Mouse (Mus musculus): ENCODE results near the gene Slc7a8. TPM values are rescaled to one million over a fixed set of nuclear protein-coding genes. Genes with fewer than 3 reads are reported as not detected.

Gene Slc7a8
- polyA plus RNA-seq, 1 experiment from 2014 or later, result 7.4 TPM

- DNase-seq (ENCODE audit: low spot score), result no peak
- no peak within 1 kb of the TSS for H3K4me3 ChIP-seq (ENCODE audit: low read depth, low read length)
- peaks cover 5% of the 10 kb centered on the region; the same call in 1 of the 2 replicates for H3K4me1 ChIP-seq (ENCODE audit: control insufficient read depth, insufficient read depth, low read length)
- no peaks in the 10 kb centered on the region for H3K9me3 ChIP-seq (ENCODE audit: control insufficient read depth, low read length)
- WGBS, result 83% methylated on average over 7 of the region's 7 CpGs
- H3K27ac ChIP-seq (replicated peaks; ENCODE audit: low read depth, low read length), result no peak within 1 kb of the TSS
- H3K4me2 ChIP-seq (ENCODE audit: low read depth, low read length), result no peak within 1 kb of the TSS
- no peak within 1 kb of the TSS for H3K9ac ChIP-seq (ENCODE audit: low read depth, low read length)
- no peaks in the 10 kb centered on the region for H3K27me3 ChIP-seq (replicated peaks; ENCODE audit: control insufficient read depth, insufficient read depth, low read length)
- no peak for ATAC-seq (ENCODE audit: low read depth)
- H3K36me3 ChIP-seq (ENCODE audit: control insufficient read depth, insufficient read depth, low read length), result no peaks in the 10 kb centered on the region
These were observed 69.7 kb downstream of the Slc7a8 start, which contains the start of gene Cebpe for GRCm38 (mm10) chr14:54712074-54712473. Gene Cebpe, minus strand, starts transcription at chr14:54712174.

GRCm38 (mm10) chr14:54709054-54709453 lies 72.7 kb downstream of the Slc7a8 start:
- no peak overlapping the region for H3K4me3 ChIP-seq (ENCODE audit: low read depth, low read length)
- ATAC-seq (ENCODE audit: low read depth) (no peak), DNase-seq (ENCODE audit: low spot score) (no peak)
- H3K4me2 ChIP-seq (ENCODE audit: low read depth, low read length), result no peak overlapping the region
- H3K9ac ChIP-seq (ENCODE audit: low read depth, low read length), result no peak overlapping the region
- no peak overlapping the region for H3K27ac ChIP-seq (replicated peaks; ENCODE audit: low read depth, low read length)
- H3K36me3 ChIP-seq (ENCODE audit: control insufficient read depth, insufficient read depth, low read length), result no peaks in the 10 kb centered on the region
- H3K9me3 ChIP-seq (ENCODE audit: control insufficient read depth, low read length), result no peaks in the 10 kb centered on the region
- H3K27me3 ChIP-seq (replicated peaks; ENCODE audit: control insufficient read depth, insufficient read depth, low read length), result no peaks in the 10 kb centered on the region
- no peaks in the 10 kb centered on the region for H3K4me1 ChIP-seq (ENCODE audit: control insufficient read depth, insufficient read depth, low read length)
- 83% methylated on average over 9 of the region's 9 CpGs for WGBS

- H3K4me2 ChIP-seq (ENCODE audit: low read depth, low read length), result no peak overlapping the region
- ATAC-seq (ENCODE audit: low read depth) (no peak), DNase-seq (ENCODE audit: low spot score) (no peak)
- no peaks in the 10 kb centered on the region for H3K27me3 ChIP-seq (replicated peaks; ENCODE audit: control insufficient read depth, insufficient read depth, low read length)
- H3K36me3 ChIP-seq (ENCODE audit: control insufficient read depth, insufficient read depth, low read length), result no peaks in the 10 kb centered on the region
- no peaks in the 10 kb centered on the region for H3K4me1 ChIP-seq (ENCODE audit: control insufficient read depth, insufficient read depth, low read length)
- H3K27ac ChIP-seq (replicated peaks; ENCODE audit: low read depth, low read length), result no peak overlapping the region
- H3K4me3 ChIP-seq (ENCODE audit: low read depth, low read length), result no peak overlapping the region
- H3K9ac ChIP-seq (ENCODE audit: low read depth, low read length), result no peak overlapping the region
- WGBS, result 50% methylated on average over 17 of the region's 17 CpGs
- no peaks in the 10 kb centered on the region for H3K9me3 ChIP-seq (ENCODE audit: control insufficient read depth, low read length)
These were observed 75.0 kb downstream of the Slc7a8 start for GRCm38 (mm10) chr14:54706589-54707320.

GRCm38 (mm10) chr14:54705844-54706243 lies 75.9 kb downstream of the Slc7a8 start:
- Histone ChIP-seq H3K4me3 (ENCODE audit: low read depth, low read length) (no peak overlapping the region), H3K9me3 (ENCODE audit: control insufficient read depth, low read length) (no peaks in the 10 kb centered on the region), H3K27ac (replicated peaks; ENCODE audit: low read depth, low read length) (no peak overlapping the region), H3K36me3 (ENCODE audit: control insufficient read depth, insufficient read depth, low read length) (no peaks in the 10 kb centered on the region), H3K4me2 (ENCODE audit: low read depth, low read length) (no peak overlapping the region), H3K4me1 (ENCODE audit: control insufficient read depth, insufficient read depth, low read length) (no peaks in the 10 kb centered on the region), H3K27me3 (replicated peaks; ENCODE audit: control insufficient read depth, insufficient read depth, low read length) (no peaks in the 10 kb centered on the region), H3K9ac (ENCODE audit: low read depth, low read length) (no peak overlapping the region)
- 54% methylated on average over 5 of the region's 5 CpGs for WGBS
- no peak for ATAC-seq (ENCODE audit: low read depth)
- no peak for DNase-seq (ENCODE audit: low spot score)

- Histone ChIP-seq H3K4me2 (ENCODE audit: low read depth, low read length) (no peak overlapping the region), H3K27me3 (replicated peaks; ENCODE audit: control insufficient read depth, insufficient read depth, low read length) (no peaks in the 10 kb centered on the region), H3K36me3 (ENCODE audit: control insufficient read depth, insufficient read depth, low read length) (no peaks in the 10 kb centered on the region), H3K9ac (ENCODE audit: low read depth, low read length) (no peak overlapping the region), H3K27ac (replicated peaks; ENCODE audit: low read depth, low read length) (no peak overlapping the region), H3K9me3 (ENCODE audit: control insufficient read depth, low read length) (no peaks in the 10 kb centered on the region), H3K4me1 (ENCODE audit: control insufficient read depth, insufficient read depth, low read length) (no peaks in the 10 kb centered on the region), H3K4me3 (ENCODE audit: low read depth, low read length) (no peak overlapping the region)
- DNase-seq (ENCODE audit: low spot score) (no peak), ATAC-seq (ENCODE audit: low read depth) (no peak)
- WGBS, result 60% methylated on average over 10 of the region's 10 CpGs
These were observed 78.5 kb downstream of the Slc7a8 start for GRCm38 (mm10) chr14:54703207-54703606.

GRCm38 (mm10) chr14:54701298-54701697 lies 80.4 kb downstream of the Slc7a8 start:
- peak; percentile 74; the same call in 1 of the 2 replicates for ATAC-seq (ENCODE audit: low read depth)
- no peaks in the 10 kb centered on the region for H3K9me3 ChIP-seq (ENCODE audit: control insufficient read depth, low read length)
- DNase-seq (ENCODE audit: low spot score), result peak; percentile 77
- no peak overlapping the region for H3K4me2 ChIP-seq (ENCODE audit: low read depth, low read length)
- H3K27me3 ChIP-seq (replicated peaks; ENCODE audit: control insufficient read depth, insufficient read depth, low read length), result no peaks in the 10 kb centered on the region
- H3K36me3 ChIP-seq (ENCODE audit: control insufficient read depth, insufficient read depth, low read length), result no peaks in the 10 kb centered on the region
- H3K4me1 ChIP-seq (ENCODE audit: control insufficient read depth, insufficient read depth, low read length), result no peaks in the 10 kb centered on the region
- H3K27ac ChIP-seq (replicated peaks; ENCODE audit: low read depth, low read length), result no peak overlapping the region
- H3K4me3 ChIP-seq (ENCODE audit: low read depth, low read length), result no peak overlapping the region
- WGBS, result 10% methylated on average over 6 of the region's 6 CpGs
- H3K9ac ChIP-seq (ENCODE audit: low read depth, low read length), result no peak overlapping the region

GRCm38 (mm10) chr14:54699586-54699985 lies 82.2 kb downstream of the Slc7a8 start:
- no peak overlapping the region for H3K9ac ChIP-seq (ENCODE audit: low read depth, low read length)
- no peak overlapping the region for H3K27ac ChIP-seq (replicated peaks; ENCODE audit: low read depth, low read length)
- ATAC-seq (ENCODE audit: low read depth) (no peak), DNase-seq (ENCODE audit: low spot score) (no peak)
- H3K36me3 ChIP-seq (ENCODE audit: control insufficient read depth, insufficient read depth, low read length), result no peaks in the 10 kb centered on the region
- H3K4me2 ChIP-seq (ENCODE audit: low read depth, low read length), result no peak overlapping the region
- H3K4me3 ChIP-seq (ENCODE audit: low read depth, low read length), result no peak overlapping the region
- H3K27me3 ChIP-seq (replicated peaks; ENCODE audit: control insufficient read depth, insufficient read depth, low read length), result no peaks in the 10 kb centered on the region
- whole genome bisulfite sequencing, result 47% methylated on average over 3 of the region's 3 CpGs
- H3K9me3 ChIP-seq (ENCODE audit: control insufficient read depth, low read length), result no peaks in the 10 kb centered on the region
- H3K4me1 ChIP-seq (ENCODE audit: control insufficient read depth, insufficient read depth, low read length), result no peaks in the 10 kb centered on the region

- DNase-seq (ENCODE audit: low spot score) (no peak), ATAC-seq (ENCODE audit: low read depth) (no peak)
- Histone ChIP-seq H3K9me3 (ENCODE audit: control insufficient read depth, low read length) (no peaks in the 10 kb centered on the region), H3K4me3 (ENCODE audit: low read depth, low read length) (no peak within 1 kb of the TSS), H3K27ac (replicated peaks; ENCODE audit: low read depth, low read length) (no peak within 1 kb of the TSS), H3K9ac (ENCODE audit: low read depth, low read length) (no peak within 1 kb of the TSS), H3K4me2 (ENCODE audit: low read depth, low read length) (no peak within 1 kb of the TSS), H3K4me1 (ENCODE audit: control insufficient read depth, insufficient read depth, low read length) (no peaks in the 10 kb centered on the region), H3K27me3 (replicated peaks; ENCODE audit: control insufficient read depth, insufficient read depth, low read length) (no peaks in the 10 kb centered on the region), H3K36me3 (ENCODE audit: control insufficient read depth, insufficient read depth, low read length) (no peaks in the 10 kb centered on the region)
- 61% methylated on average over 4 of the region's 4 CpGs for WGBS
These were observed 83.0 kb downstream of the Slc7a8 start, which contains the start of gene Gm29776 for GRCm38 (mm10) chr14:54698733-54699132. Gene Gm29776, minus strand, starts transcription at chr14:54698833.

- Histone ChIP-seq H3K9me3 (ENCODE audit: control insufficient read depth, low read length) (no peaks in the 10 kb centered on the region), H3K4me2 (ENCODE audit: low read depth, low read length) (no peak overlapping the region), H3K4me3 (ENCODE audit: low read depth, low read length) (no peak overlapping the region), H3K9ac (ENCODE audit: low read depth, low read length) (no peak overlapping the region), H3K36me3 (ENCODE audit: control insufficient read depth, insufficient read depth, low read length) (peaks cover 5% of the 10 kb centered on the region; the same call in 1 of the 2 replicates), H3K27ac (replicated peaks; ENCODE audit: low read depth, low read length) (no peak overlapping the region), H3K4me1 (ENCODE audit: control insufficient read depth, insufficient read depth, low read length) (no peaks in the 10 kb centered on the region), H3K27me3 (replicated peaks; ENCODE audit: control insufficient read depth, insufficient read depth, low read length) (no peaks in the 10 kb centered on the region)
- DNase-seq (ENCODE audit: low spot score) (no peak), ATAC-seq (ENCODE audit: low read depth) (no peak)
- 70% methylated on average over 4 of the region's 4 CpGs for whole genome bisulfite sequencing
These were observed 85.0 kb downstream of the Slc7a8 start for GRCm38 (mm10) chr14:54696752-54697151.
